Mouse (Mus musculus) intestine, embryonic 16.5 days (tissue): ENCODE measurements around the gene Ptprk. TPM values are rescaled to one million over a fixed set of nuclear protein-coding genes. Genes with fewer than 3 reads are reported as not detected.
A peak's percentile ranks its signal among the peaks of the same experiment; 100 is the strongest.

Source experiments
- ATAC-seq: fragments of 200-750 bp; cut with Nextera tagmentation; 2 replicates; pipeline ENCODE4 v1.8.0; 2017; ENCODE audit warnings: moderate TSS enrichment, moderate library complexity
- H3K27ac ChIP-seq: fragments of 300-500 bp; sonication (generic); 2 replicates; pipeline ENCODE4 v1.5.1; 2014; ENCODE audit warnings: mild to moderate bottlenecking, low read length
- H3K27me3 ChIP-seq: fragments of 300-500 bp; sonication (generic); replicated peaks from 2 replicates; pipeline ENCODE4 v1.6.1; 2014; ENCODE audit warnings: low read length, control low read depth, mixed read lengths; ENCODE audit not compliant: control insufficient read depth, insufficient read depth
- H3K36me3 ChIP-seq: fragments of 300-500 bp; sonication (generic); 2 replicates; pipeline ENCODE4 v1.6.1; 2014; ENCODE audit warnings: low read length, control low read depth; ENCODE audit not compliant: control insufficient read depth, insufficient read depth
- H3K4me1 ChIP-seq: fragments of 300-500 bp; sonication (generic); 2 replicates; pipeline ENCODE4 v1.6.1; 2014; ENCODE audit warnings: low read length, control low read depth, mixed read lengths; ENCODE audit not compliant: control insufficient read depth, insufficient read depth
- H3K4me2 ChIP-seq: fragments of 300-500 bp; sonication (generic); 2 replicates; pipeline ENCODE4 v1.6.1; 2014; ENCODE audit warnings: low read depth, low read length, control low read depth
- H3K4me3 ChIP-seq: fragments of 300-500 bp; sonication (generic); 2 replicates; pipeline ENCODE4 v1.5.1; 2014; ENCODE audit warnings: mild to moderate bottlenecking, low read length
- H3K9ac ChIP-seq: fragments of 300-500 bp; sonication (generic); 2 replicates; pipeline ENCODE4 v1.6.1; 2014; ENCODE audit warnings: low read depth, low read length
- H3K9me3 ChIP-seq: fragments of 300-500 bp; sonication (generic); 2 replicates; pipeline ENCODE4 v1.6.1; 2016; ENCODE audit warnings: low read length, control low read depth; ENCODE audit not compliant: control insufficient read depth
- WGBS: fragments of 180-500 bp; shearing (Covaris S2); extraction: QIAGEN DNeasy Blood & Tissue Kit; methylation state at CpG from one replicate; pipeline ENCODE4 v1.1.7; 2014; 5-methylcytosine and 5-hydroxymethylcytosine counted together
- polyA plus RNA-seq: library from polyadenylated mRNA; unstranded; fragments of >200 nt; fragmentation: Nextera tagmentation; extraction: Ambion mirVana; gene quantifications from 2 replicates; pipeline ENCODE4 v1.2.1, GENCODE M21; 2015

Ptprk gene
- polyA plus RNA-seq, 1 experiment from 2014 or later, result 34.6 TPM

DNA sequence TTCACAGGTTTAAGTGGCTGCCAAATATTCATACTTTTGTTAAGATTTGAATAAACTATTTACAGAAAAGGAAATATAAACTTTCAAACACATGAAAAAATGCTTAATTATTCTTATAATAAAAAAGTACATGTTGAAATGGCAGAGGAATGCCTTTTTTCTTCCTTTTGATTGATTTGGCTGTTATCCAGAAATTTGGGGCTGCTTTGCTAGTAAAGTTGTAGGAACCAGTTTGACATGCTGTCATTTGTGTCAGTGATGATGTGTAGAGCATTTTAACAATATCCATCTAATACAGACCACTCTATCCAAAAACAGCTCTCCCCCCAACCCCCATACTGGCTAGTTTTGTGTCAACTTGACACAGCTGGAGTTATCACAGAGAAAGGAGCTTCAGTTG is 86.7 kb downstream of the Ptprk start:
- no peaks in the 10 kb centered on the region for H3K36me3 ChIP-seq
- 0 out of 2 replicates have a peak, but pooled peaks cover 3% of the 10 kb centered on the region for H3K4me1 ChIP-seq
- H3K4me2 ChIP-seq, result no peak overlapping the region
- H3K27me3 ChIP-seq, result no peaks in the 10 kb centered on the region
- H3K4me3 ChIP-seq, result no peak overlapping the region
- ATAC-seq, result no peak
- no peak overlapping the region for H3K9ac ChIP-seq
- H3K27ac ChIP-seq, result no peak overlapping the region
- H3K9me3 ChIP-seq, result no peaks in the 10 kb centered on the region

DNA sequence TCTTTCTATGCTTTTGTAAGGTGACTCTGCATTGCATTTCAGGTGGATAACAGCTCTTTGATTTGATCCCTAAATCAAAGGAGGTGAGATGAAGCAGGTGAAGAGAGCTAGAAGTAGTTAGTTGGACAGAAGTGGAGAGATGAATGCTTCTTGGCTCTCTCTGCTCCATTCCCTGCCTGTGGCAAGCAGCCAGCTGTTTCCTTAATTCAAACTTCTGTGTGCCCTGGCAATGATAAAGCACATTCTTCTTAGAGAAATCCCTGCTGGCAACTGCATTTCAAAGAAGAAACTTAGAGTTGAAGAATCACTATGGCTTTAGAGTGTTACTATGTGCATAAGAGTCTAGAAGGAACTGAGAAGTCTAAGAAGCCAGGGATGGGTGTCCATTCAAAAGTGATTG is 89.6 kb downstream of the Ptprk start:
- Histone ChIP-seq H3K9me3 (no peaks in the 10 kb centered on the region), H3K27ac (no peak overlapping the region)

DNA sequence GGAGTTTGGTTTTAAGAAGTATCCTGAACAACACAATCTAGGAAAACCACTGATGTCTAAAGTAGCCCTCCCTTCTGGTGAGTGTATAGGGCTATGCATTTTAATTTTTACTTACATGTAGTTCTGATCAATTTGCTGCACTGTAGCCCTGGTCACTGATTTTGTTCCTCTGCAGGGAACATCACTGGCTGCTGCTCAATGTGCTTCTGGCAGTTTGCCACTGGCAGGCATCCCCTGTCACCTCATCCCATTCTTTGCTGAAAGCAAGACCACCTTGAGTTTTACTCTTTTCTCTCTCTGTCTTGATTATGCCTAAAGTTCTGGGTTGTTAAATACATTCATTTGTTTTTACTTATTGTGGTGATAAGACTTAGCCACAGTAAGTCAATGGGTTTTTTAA is 90.1 kb downstream of the Ptprk start:
- Histone ChIP-seq H3K27me3 (no peaks in the 10 kb centered on the region), H3K36me3 (no peaks in the 10 kb centered on the region), H3K27ac (no peak overlapping the region), H3K9ac (no peak overlapping the region), H3K4me3 (no peak overlapping the region), H3K9me3 (no peaks in the 10 kb centered on the region), H3K4me2 (no peak overlapping the region), H3K4me1 (peaks cover 8% of the 10 kb centered on the region)
- ATAC-seq, result no peak

More for the DNA sequence above, 89.6 kb downstream of the Ptprk start:
- Histone ChIP-seq H3K4me1 (peaks cover 8% of the 10 kb centered on the region), H3K4me2 (no peak overlapping the region), H3K4me3 (no peak overlapping the region), H3K36me3 (no peaks in the 10 kb centered on the region), H3K27me3 (no peaks in the 10 kb centered on the region), H3K9ac (no peak overlapping the region)
- no peak for ATAC-seq

DNA sequence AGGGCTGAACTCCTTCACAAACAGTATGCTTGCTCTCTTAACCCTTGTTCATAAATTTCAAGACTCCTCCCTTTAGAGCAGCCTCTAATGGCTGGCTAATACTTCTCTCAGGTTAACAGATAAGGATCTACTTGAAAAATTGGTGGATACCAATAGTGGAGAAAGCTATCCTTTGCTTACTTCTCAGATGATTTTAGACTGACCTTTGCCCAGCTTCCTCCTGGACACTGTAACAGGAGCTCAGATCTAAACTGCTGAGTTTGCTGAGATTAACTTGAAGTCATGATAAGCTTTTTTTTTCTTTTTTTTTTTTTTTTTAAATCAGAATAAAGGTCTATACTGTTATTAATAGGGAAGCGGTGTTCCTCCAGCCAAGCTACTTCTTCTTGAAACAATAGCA is 92.0 kb downstream of the Ptprk start:
- Histone ChIP-seq H3K4me3 (no peak overlapping the region), H3K4me2 (no peak overlapping the region), H3K9ac (no peak overlapping the region), H3K36me3 (no peaks in the 10 kb centered on the region), H3K9me3 (no peaks in the 10 kb centered on the region), H3K27me3 (no peaks in the 10 kb centered on the region), H3K27ac (no peak overlapping the region; the same call in 1 of the 2 replicates), H3K4me1 (peaks cover 8% of the 10 kb centered on the region)
- WGBS, result 57% methylated on average over 1 of the region's 1 CpGs
- peak; percentile 69 for ATAC-seq

DNA sequence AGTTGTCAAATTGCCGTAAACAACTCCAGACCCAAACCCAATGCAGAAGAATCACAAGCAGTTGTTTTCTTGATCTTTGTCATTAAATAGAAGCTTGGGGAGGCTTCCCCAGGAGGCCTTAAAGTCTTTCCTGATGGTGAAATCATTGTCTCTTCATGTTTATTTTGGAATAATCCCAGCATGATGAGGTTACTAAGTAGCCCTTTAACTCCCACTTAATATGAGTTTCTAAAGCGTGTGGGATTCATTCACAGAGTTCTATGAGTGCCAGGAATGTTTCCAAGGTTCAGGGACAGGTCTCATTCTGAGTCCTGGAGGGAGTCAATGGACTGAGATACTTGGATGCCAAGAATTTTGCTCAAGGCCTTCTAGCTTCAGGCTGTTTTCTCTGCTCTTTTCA is 92.5 kb downstream of the Ptprk start:
- no peaks in the 10 kb centered on the region for H3K27me3 ChIP-seq
- no peak for ATAC-seq
- H3K36me3 ChIP-seq, result no peaks in the 10 kb centered on the region
- no peak overlapping the region for H3K4me3 ChIP-seq
- no peak overlapping the region for H3K9ac ChIP-seq
- H3K27ac ChIP-seq, result no peak overlapping the region; the same call in 1 of the 2 replicates
- H3K4me1 ChIP-seq, result peaks cover 8% of the 10 kb centered on the region
- H3K9me3 ChIP-seq, result no peaks in the 10 kb centered on the region
- no peak overlapping the region for H3K4me2 ChIP-seq
- 63% methylated on average over 2 of the region's 2 CpGs for WGBS

DNA sequence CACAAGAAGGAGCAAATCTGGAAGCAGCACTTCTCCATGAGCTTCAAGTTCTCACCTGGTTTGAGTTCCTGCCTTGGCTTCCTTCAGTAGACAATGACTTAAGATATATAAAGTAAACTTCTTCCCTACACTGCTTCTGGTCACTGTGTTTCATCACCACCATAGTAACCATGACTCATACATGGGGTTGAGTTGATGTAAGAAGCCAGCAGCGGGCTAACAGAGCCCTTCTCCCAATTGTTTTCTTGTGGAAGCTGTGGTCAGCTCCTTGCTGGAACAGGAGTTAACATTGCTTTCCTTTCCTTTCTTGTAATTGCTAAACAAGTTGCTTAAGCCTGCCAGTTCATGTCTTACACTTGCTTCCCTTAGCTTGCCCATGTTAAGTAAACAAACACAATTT is 96.6 kb downstream of the Ptprk start:
- no peaks in the 10 kb centered on the region for H3K9me3 ChIP-seq
- 87% methylated on average over 1 of the region's 1 CpGs for WGBS
- H3K27me3 ChIP-seq, result no peaks in the 10 kb centered on the region
- H3K4me2 ChIP-seq, result no peak overlapping the region
- no peaks in the 10 kb centered on the region for H3K36me3 ChIP-seq
- H3K27ac ChIP-seq, result no peak overlapping the region
- peaks cover 6% of the 10 kb centered on the region for H3K4me1 ChIP-seq
- H3K9ac ChIP-seq, result no peak overlapping the region
- ATAC-seq, result no peak
- H3K4me3 ChIP-seq, result no peak overlapping the region

DNA sequence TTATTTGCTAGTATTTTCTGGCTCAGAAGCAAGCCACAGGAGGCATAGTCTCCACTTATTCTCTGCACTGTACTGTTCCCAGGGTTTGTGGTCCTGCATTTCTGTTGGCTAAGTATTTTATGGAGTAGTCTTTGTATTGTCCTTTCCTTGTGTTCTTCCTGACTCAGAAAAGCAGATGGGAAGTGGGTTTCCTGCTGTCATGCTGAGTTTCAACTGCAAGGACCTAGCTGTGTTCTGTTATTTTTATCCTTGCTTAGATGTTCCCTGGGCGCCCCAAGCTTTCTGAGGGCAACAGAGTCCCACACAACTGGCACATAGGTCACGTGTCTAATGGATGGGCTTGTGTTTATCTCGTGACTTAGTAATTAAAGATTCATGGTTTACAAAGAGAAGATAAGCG is 104.3 kb downstream of the Ptprk start:
- H3K9me3 ChIP-seq, result no peaks in the 10 kb centered on the region
- no peak overlapping the region for H3K4me2 ChIP-seq
- H3K36me3 ChIP-seq, result no peaks in the 10 kb centered on the region
- no peaks in the 10 kb centered on the region for H3K27me3 ChIP-seq
- no peak for ATAC-seq
- WGBS, result 75% methylated on average over 4 of the region's 4 CpGs
- no peaks in the 10 kb centered on the region for H3K4me1 ChIP-seq
- no peak overlapping the region for H3K4me3 ChIP-seq
- no peak overlapping the region for H3K27ac ChIP-seq
- H3K9ac ChIP-seq, result no peak overlapping the region

DNA sequence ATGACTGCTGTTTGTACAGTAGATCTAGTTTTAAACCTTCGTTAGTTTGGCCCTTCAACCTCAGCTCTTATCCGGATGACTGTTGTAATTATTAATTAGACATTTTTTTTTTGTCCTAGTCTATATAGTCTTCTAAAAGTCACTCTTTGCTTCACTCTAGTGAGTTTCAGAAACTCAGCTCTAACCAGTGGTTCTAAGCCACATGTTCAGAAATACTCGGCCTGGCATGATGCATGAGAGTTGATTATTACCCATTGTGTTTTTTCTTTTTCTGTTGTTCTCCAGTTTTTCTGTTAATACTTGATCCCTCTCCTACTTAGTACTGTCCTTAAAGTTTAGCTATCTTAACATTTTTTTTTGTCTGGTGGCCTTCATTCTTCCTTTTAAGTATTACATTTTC is 107.5 kb downstream of the Ptprk start:
- H3K36me3 ChIP-seq, result no peaks in the 10 kb centered on the region
- 86% methylated on average over 3 of the region's 3 CpGs for WGBS
- H3K27me3 ChIP-seq, result no peaks in the 10 kb centered on the region
- H3K9me3 ChIP-seq, result no peaks in the 10 kb centered on the region
- H3K4me2 ChIP-seq, result no peak overlapping the region
- no peak for ATAC-seq
- H3K27ac ChIP-seq, result no peak overlapping the region
- H3K4me1 ChIP-seq, result peaks cover 8% of the 10 kb centered on the region; the same call in 1 of the 2 replicates
- H3K9ac ChIP-seq, result no peak overlapping the region
- H3K4me3 ChIP-seq, result no peak overlapping the region

DNA sequence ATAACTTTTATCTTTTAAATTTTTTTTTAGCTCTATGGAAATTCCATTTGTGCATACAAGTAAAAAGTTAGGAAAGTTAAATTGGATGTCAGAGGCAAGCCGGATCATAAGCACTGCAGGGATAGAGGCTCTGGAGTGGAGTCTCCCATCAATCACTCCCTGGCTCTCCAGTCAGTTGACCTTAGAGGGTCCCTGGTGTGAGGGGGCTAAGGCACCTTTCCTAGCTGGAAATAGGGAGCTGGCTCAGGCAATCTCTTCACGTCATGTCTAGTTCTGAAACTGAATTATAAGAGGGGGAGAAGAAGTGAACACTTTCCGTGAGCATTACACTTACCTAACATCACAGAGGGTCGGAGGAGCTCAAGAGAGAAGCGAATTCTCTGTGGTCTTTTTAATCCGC is 110.1 kb downstream of the Ptprk start:
- Histone ChIP-seq H3K27ac (no peak overlapping the region), H3K9me3 (no peaks in the 10 kb centered on the region), H3K4me3 (no peak overlapping the region), H3K27me3 (no peaks in the 10 kb centered on the region), H3K4me2 (no peak overlapping the region), H3K4me1 (peaks cover 8% of the 10 kb centered on the region; the same call in 1 of the 2 replicates), H3K9ac (no peak overlapping the region), H3K36me3 (no peaks in the 10 kb centered on the region)
- no peak for ATAC-seq
- 65% methylated on average over 6 of the region's 6 CpGs for WGBS

DNA sequence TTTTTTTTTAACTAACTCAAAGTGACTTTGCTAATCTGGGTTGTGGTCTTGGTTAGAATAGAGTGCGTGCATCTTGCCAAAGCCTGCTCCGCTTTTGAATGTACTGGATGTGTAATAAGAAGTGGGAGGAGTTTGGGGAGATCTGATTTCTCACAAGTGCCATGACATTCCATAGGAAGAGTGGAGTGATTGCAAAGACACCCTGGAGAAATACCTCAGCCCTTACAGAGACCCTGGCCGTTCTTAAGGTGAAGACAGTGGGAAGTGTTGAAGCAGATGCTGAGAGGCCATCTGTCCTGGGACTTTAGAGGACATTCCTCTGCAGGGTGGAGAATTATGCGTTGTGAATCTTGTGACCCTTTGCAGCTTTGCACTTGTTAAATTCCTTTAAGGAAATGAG is 110.7 kb downstream of the Ptprk start:
- H3K4me1 ChIP-seq, result peaks cover 8% of the 10 kb centered on the region; the same call in 1 of the 2 replicates
- ATAC-seq, result no peak
- 52% methylated on average over 4 of the region's 4 CpGs for WGBS

More for the DNA sequence above, 110.7 kb downstream of the Ptprk start:
- H3K36me3 ChIP-seq, result no peaks in the 10 kb centered on the region
- no peaks in the 10 kb centered on the region for H3K9me3 ChIP-seq
- H3K27ac ChIP-seq, result no peak overlapping the region
- no peak overlapping the region for H3K4me2 ChIP-seq
- H3K4me3 ChIP-seq, result no peak overlapping the region
- H3K27me3 ChIP-seq, result no peaks in the 10 kb centered on the region
- no peak overlapping the region for H3K9ac ChIP-seq
